Mouse (Mus musculus): ENCODE measurements around the gene Pole3. TPM values are rescaled to one million over a fixed set of nuclear protein-coding genes. Genes with fewer than 3 reads are reported as not detected.

Pole3 gene
- total RNA-seq (2015), result 56.8 and 60.9 TPM in 2 replicates
- 80.7 TPM in 2 replicates for total RNA-seq (2017)

- peak; percentile 91 for ATAC-seq (replicated peaks; ENCODE audit: poor library complexity)
Observed at GRCm38 (mm10) chr4:62524651-62525488, at the start of gene Pole3, which contains the start of gene 4933430I17Rik. Gene Pole3, minus strand, starts transcription at chr4:62525068. Gene 4933430I17Rik, plus strand, starts transcription at chr4:62525369.

DNA sequence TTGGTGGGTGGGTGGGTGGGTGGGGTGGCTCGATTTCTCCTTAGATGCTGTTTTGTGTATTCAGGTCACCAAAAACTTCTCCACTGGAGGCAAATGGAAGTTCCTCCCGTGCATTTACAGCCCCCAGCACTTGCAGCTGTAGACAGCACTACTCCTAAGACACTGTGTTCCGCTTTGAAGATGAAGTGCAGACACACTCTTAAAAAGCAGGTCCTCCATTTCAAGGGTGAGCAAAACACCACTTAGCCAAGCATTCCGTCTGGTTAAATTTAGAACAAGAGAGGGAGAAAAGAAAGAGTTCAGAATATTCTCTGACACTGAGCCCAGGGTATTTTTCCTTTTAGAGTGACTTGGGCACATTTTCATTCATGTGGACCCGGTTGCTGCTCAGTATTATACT is 45.2 kb upstream of the Pole3 start:
- ATAC-seq (replicated peaks; ENCODE audit: poor library complexity), result no peak

DNA sequence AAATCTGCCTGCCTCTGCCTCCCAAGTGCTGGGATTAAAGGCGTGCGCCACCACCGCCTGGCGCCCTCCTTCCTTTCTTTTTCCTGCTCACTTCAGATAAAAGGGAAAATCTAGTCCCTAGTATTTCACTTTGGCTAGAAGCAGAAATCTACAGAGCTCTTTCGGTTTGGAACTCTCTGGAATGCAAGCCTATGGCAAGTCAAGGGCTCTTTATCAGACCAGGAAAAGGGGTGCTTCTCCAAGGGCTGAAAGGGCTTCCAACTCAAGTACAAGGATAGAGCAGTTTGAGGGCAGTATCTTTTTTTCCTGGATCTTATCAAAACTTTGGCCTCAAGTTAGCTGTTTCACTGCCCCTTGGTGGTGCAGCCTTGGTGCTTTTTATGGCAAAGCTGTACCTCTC is 44.7 kb upstream of the Pole3 start:
- no peak for ATAC-seq (replicated peaks; ENCODE audit: poor library complexity)

DNA sequence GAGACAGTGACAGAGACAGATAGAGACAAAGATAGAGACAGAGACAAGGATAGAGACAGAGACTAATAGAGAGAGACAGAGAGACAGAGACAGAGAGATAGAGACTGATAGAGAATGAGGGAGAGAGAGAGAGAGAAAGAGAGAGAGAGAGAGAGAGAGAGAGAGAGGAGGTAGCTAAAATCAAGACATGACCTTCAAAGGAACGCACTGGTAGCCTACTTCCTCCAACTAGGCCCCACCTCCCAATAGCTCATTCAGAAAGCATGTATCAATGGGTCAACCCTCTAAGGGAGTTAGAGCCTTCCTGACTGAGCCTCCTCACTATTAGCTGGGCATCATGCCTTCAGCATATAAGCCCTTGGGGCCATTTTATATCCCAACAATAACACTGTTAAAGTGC is 43.5 kb upstream of the Pole3 start:
- ATAC-seq (replicated peaks; ENCODE audit: poor library complexity), result no peak

DNA sequence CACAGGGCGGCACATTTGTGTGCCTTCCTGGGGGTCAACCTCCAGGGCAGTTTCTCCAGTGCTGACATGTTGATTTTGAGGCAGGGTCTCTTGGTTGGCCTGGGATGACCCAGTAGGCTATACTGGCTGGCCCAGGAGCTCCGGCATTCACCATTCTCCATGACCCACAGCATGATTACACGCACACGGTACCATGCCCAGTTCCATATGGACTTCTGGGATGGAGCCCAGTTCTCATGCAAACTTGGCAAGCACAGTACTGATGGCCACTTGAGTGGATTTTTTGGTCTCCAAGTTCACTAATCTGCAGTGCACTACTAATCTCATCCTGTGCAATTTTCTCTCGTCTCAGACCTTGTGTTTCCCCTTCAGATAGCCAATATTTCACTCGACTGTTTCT is 42.8 kb upstream of the Pole3 start:
- no peak for ATAC-seq (replicated peaks; ENCODE audit: poor library complexity)

GRCm38 (mm10) chr4:62566530-62566929 is 41.7 kb upstream of the Pole3 start:
- no peak for ATAC-seq (replicated peaks; ENCODE audit: poor library complexity)

- ATAC-seq (replicated peaks; ENCODE audit: poor library complexity), result no peak
Observed at GRCm38 (mm10) chr4:62562006-62562405, 37.1 kb upstream of the Pole3 start.

DNA sequence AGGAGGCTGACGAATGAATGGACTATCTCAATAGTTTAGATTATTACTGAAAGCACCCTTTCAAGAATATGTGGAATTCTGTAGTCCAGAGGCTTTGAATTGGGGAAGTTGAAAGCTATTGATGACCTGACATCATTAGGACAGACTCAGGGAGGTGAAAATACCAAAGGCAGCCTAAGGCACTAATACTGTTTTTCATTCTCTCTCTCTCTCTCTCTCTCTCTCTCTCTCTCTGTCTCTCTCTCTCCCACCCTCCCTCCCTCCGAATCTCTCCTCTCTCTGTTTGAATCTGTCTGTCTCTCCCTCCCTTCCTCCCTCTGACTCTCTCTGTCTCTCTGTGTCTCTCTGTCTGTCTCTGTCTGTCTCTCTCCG is 36.7 kb upstream of the Pole3 start:
- no peak for ATAC-seq (replicated peaks; ENCODE audit: poor library complexity)

DNA sequence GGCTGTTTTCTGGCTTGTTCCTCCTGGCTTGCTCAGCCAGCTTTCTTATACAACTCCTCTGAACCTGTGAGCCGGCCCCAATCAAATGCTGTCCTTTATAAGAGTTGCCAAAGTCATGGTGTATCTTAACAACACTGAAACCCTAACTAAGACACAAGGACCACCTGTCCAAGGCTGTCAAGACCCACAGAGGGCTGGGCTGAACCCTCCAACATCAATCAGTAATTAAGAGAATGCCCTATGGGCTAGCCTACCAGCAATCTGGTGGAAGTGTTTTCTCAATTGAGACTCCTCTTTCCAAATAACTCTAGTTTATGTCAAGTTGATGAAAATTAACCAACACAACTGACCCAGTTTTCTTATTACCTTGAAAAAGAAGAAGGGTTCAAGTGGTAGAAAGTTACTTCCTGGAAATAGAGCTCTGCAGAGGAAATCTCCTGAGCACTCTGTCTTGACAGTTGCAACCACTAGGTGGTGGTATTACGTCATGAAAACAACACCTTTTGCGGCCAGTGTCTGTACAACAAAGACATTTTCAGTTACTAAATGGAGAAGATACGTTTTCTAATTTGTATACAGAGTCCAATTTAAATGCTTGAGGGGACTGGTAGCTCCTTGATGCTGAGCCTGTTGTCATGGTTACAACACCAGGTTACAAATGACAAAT is 36.2 kb upstream of the Pole3 start:
- peak; percentile 95 for ATAC-seq (replicated peaks; ENCODE audit: poor library complexity)

DNA sequence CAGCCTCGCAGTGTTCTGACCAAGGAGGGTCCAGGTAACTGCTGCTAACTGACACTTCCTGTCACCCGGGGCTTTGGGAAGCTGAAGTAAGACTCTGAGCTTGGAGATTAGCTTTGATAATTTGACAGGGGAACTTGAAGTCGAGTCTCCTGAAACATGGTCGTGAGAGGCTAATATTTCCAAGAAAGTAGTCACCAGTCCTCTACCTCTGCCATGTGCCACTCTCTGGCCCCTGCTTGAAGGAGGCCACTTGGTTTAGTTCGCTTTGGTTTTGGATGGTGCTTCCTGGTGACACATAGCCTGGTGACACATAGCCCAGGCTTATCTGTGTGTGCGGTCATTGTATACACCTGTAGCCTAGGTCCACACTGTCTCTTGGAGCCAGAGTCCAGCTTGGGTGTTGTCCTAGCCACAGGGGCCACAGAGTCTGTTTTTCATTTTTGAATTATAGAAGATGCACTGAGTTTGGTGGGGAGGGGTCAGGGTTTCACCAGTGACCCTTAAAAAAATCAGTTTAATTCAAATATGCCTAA is 35.0 kb upstream of the Pole3 start, which contains the start of gene Rgs3:
TSS of gene Rgs3 (plus strand) at position 51 of the 533 bp plus-strand sequence.
- no peak for ATAC-seq (replicated peaks; ENCODE audit: poor library complexity)

- no peak for ATAC-seq (replicated peaks; ENCODE audit: poor library complexity)
Observed at GRCm38 (mm10) chr4:62557436-62557835, 32.6 kb upstream of the Pole3 start.

DNA sequence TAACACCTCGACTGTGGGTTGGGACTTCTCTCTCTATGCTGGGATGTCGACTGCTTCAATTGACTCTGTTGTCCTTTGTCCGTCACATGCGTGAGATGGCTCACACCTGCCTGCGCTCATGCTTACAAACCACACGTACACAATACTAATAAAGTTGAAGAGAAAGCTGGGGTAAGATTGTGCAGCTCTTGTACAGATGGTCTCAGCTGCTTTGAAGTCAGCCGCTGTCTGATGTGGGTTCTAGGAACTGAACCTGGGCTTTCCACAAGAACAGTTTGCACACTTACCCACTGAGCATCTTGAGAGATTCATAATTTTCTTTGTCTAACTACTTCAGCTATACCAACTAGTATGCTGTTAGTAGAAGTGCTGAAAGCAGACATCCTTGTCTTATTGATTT is 27.1 kb upstream of the Pole3 start:
- no peak for ATAC-seq (replicated peaks; ENCODE audit: poor library complexity)

GRCm38 (mm10) chr4:62544801-62545200 is 19.9 kb upstream of the Pole3 start:
- ATAC-seq (replicated peaks; ENCODE audit: poor library complexity), result no peak

DNA sequence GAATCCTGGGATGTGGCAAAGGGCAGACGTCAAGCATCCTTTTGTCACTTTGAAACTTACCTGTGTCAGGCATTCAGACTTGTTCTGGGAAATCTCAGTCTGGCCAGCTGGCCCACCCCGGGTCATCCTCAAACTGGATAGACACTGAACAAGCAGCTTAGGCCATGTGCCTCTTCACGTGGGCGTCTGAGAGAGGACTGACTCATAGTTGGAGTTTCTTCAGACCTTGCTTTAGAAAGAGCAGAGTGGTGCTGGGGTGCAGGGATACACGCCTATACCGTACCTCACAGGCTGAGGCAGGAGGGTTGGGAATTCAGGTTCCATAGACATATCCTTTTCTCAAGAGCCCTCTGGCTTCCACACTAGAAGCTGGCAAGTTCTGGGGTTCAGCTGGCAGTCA is 18.9 kb upstream of the Pole3 start:
- no peak for ATAC-seq (replicated peaks; ENCODE audit: poor library complexity)

- no peak for ATAC-seq (replicated peaks; ENCODE audit: poor library complexity)
Observed at GRCm38 (mm10) chr4:62541802-62542201, 16.9 kb upstream of the Pole3 start.

DNA sequence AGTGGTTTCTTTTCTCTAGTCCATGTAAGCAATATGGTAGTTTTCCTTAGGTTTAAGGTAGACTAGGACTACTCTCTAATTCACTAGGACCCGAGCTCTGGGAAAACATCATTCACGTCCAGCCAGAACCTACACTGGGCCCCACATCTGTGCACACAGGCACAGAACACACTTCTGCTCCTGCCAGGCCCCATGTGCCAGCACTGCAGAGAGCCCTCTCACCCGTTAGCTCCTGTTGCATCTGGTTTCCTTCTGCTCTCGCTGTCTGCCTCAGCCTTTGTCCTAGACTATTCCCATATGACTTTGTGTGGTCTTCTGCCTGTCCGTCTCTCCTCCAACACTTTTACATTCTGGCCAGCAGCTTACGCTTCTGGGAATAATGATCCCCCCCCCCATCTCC is 8.9 kb upstream of the Pole3 start:
- ATAC-seq (replicated peaks; ENCODE audit: poor library complexity), result no peak

DNA sequence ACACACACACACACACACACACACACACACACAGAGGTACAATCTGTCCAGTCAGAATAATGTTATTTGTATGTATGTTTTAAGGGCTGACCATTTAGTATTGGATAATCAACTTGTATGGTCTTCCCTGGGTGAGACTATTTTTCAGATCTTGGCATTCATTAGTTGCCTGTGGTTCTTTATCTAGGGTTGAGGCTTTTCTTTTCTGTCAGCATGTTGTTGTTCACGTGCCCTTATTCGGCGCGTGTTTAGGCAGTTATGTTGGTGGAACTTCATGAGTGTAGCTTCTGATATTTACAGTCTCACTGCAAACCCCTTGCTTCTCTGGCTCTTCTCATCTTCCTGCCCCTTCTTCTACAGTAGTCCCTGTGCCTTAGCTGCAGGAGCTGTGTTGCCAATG is 2.8 kb upstream of the Pole3 start:
- peak; percentile 15; the same call in 1 of the 2 replicates for ATAC-seq (replicated peaks; ENCODE audit: poor library complexity)

- no peak for ATAC-seq (replicated peaks; ENCODE audit: poor library complexity)
Observed at GRCm38 (mm10) chr4:62526256-62526655, 1.4 kb upstream of the Pole3 start.

- no peak for ATAC-seq (replicated peaks; ENCODE audit: poor library complexity)
Observed at GRCm38 (mm10) chr4:62525489-62525811, 582 bp upstream of the Pole3 start.

DNA sequence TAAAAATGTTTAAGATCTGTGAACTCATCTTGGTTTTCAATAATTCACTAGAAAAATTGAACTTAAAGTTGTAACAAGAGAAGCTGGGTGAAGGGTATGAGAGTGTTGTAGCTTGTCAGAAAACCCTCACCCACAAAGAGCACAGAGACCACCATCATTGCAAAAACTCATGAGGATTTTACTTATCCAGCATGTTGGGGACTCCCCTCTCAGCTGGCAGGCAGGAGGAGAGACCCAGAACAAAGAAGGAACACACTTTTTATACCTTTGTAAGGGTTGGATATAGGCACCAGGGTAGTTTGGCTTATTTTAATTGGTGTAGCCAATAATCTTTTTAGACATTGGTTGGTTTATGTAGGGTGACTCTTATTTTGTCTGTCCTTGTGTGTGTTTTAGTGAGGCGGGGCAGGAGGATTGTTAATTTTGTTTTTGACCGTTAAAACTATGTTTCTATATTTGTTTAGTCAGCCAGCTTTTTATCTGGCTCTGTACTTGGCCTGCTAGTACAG is 3.9 kb downstream of the Pole3 start:
- no peak for ATAC-seq (replicated peaks; ENCODE audit: poor library complexity)

DNA sequence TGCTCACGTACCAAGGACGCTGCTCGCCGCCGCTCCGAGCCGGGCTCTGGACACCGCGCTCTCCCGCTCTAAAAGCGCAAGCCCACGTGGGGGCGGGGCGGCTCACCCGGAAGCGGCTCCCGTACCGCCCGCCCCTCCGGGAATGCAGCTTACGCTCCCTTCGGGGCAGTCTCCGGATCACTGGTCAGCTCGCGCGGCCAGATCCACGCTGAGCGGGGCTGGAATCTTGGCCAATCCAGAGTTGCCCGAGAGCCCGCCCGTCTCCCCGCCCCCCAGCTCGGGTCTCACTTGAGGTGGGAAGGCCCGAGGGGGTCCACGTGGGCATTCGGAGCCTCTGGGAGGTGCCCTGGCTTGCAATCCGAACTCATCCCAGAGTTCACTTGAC is 5.0 kb downstream of the Pole3 start, which contains the start of gene Alad:
TSS of gene Alad (minus strand) at position 70 of the 385 bp plus-strand sequence.
- peak; percentile 36 for ATAC-seq (replicated peaks; ENCODE audit: poor library complexity)

Measured in megakaryocyte progenitor cell, adult 5-6 weeks (primary cell).